Mouse (Mus musculus): Measurements from ENCODE around the gene Baiap2. TPM values are rescaled to one million over a fixed set of nuclear protein-coding genes. Genes with fewer than 3 reads are reported as not detected.

The Baiap2 gene
- polyA plus RNA-seq, 1 experiment from 2014 or later, result 21.4 TPM

DNA sequence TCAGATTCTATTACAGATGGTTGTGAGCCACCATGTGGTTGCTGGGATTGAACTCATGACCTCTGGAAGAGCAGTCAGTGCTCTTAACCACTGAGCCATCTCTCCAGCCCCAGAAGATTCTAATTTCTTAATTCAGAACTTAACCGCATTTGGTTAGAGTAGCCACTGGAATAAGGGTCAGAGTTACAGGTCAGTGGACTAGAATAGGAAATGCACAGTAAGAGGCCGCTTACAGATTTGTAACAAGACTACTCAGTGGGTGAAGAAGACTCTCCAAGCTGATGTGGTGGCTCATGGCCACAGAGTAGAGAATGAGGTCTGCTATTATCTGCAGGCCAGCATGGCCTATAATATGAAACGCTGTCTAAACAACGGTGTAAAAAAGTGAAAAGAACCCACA, 39.7 kb upstream of the Baiap2 start:
- no peak for TF ChIP-seq CTCF (IDR thresholded peaks at IDR 0.05; ENCODE audit: low read depth)
- H3K9me3 ChIP-seq (replicated peaks; ENCODE audit: low read length), result no peaks in the 10 kb centered on the region
- ATAC-seq (replicated peaks; ENCODE audit: low FRiP score, low read depth) (no peak), DNase-seq (ENCODE audit: low spot score) (no peak)
- no peak overlapping the region for H3K4me2 ChIP-seq (ENCODE audit: low read length)
- no peaks in the 10 kb centered on the region for H3K27me3 ChIP-seq (ENCODE audit: insufficient read depth, low read length)
- H3K4me3 ChIP-seq (replicated peaks; ENCODE audit: low read depth, low read length), result no peak overlapping the region
- 74% methylated on average over 4 of the region's 4 CpGs for WGBS
- H3K27ac ChIP-seq, result no peak overlapping the region
- peaks cover 9% of the 10 kb centered on the region for H3K36me3 ChIP-seq (ENCODE audit: insufficient read depth, low read length)
- H3K4me1 ChIP-seq (replicated peaks; ENCODE audit: insufficient read depth, low read length), result no peaks in the 10 kb centered on the region
- H3K9ac ChIP-seq (ENCODE audit: low read depth, low read length), result no peak overlapping the region

DNA sequence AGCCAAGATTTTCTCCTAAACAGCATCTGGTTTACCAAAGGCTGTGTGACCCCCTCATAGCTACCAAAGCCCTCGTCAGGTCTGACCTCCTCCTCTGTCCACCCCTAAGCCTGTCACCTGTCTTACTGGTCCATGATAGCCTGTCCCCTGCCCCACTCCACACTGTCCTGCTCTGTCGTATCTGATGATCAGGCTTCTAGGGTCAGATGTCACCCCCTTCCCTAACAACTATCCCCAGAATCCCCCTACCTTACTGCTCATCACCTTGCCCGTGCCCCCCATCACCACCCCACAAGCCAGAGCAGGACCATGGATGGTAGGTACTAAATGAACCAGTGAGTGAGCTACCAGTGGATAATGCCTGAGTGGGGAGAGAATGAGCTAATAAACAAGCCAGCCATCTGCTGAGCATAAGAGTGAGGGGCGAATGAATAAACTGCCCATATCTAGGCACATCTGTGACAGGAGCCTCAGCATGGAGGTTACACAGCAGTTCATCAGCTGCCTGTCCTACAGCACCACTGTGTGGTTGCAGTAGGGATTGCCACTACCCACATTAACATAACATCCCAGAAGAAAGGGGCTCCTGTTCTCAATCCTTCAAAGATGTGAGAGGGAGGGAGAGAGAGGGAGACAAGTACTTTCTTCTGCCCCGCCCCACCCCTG, 37.8 kb upstream of the Baiap2 start:
- no peaks in the 10 kb centered on the region for H3K4me1 ChIP-seq (replicated peaks; ENCODE audit: insufficient read depth, low read length)
- no peak overlapping the region for H3K4me2 ChIP-seq (ENCODE audit: low read length)
- WGBS, result 35% methylated on average over 5 of the region's 5 CpGs
- DNase-seq (ENCODE audit: low spot score) (peak; percentile 72), ATAC-seq (replicated peaks; ENCODE audit: low FRiP score, low read depth) (0 out of 2 replicates have a peak, but pooled peaks have one; percentile 26)
- H3K27me3 ChIP-seq (ENCODE audit: insufficient read depth, low read length), result no peaks in the 10 kb centered on the region
- H3K9ac ChIP-seq (ENCODE audit: low read depth, low read length), result no peak overlapping the region
- no peaks in the 10 kb centered on the region for H3K9me3 ChIP-seq (replicated peaks; ENCODE audit: low read length)
- H3K27ac ChIP-seq, result no peak overlapping the region
- H3K36me3 ChIP-seq (ENCODE audit: insufficient read depth, low read length), result no peaks in the 10 kb centered on the region
- TF ChIP-seq CTCF (IDR thresholded peaks at IDR 0.05; ENCODE audit: low read depth), result peak; percentile 94
- no peak overlapping the region for H3K4me3 ChIP-seq (replicated peaks; ENCODE audit: low read depth, low read length)

GRCm38 (mm10) chr11:119905794-119906193, 36.8 kb upstream of the Baiap2 start:
- Histone ChIP-seq H3K9me3 (replicated peaks; ENCODE audit: low read length) (no peaks in the 10 kb centered on the region), H3K4me3 (replicated peaks; ENCODE audit: low read depth, low read length) (no peak overlapping the region), H3K4me1 (replicated peaks; ENCODE audit: insufficient read depth, low read length) (no peaks in the 10 kb centered on the region), H3K9ac (ENCODE audit: low read depth, low read length) (no peak overlapping the region), H3K4me2 (ENCODE audit: low read length) (no peak overlapping the region), H3K27me3 (ENCODE audit: insufficient read depth, low read length) (no peaks in the 10 kb centered on the region), H3K36me3 (ENCODE audit: insufficient read depth, low read length) (no peaks in the 10 kb centered on the region), H3K27ac (no peak overlapping the region)
- ATAC-seq (replicated peaks; ENCODE audit: low FRiP score, low read depth), result no peak
- TF ChIP-seq CTCF (IDR thresholded peaks at IDR 0.05; ENCODE audit: low read depth), result no peak
- WGBS, result 81% methylated on average over 5 of the region's 5 CpGs
- DNase-seq (ENCODE audit: low spot score), result no peak

GRCm38 (mm10) chr11:119907006-119907650, 35.4 kb upstream of the Baiap2 start:
- H3K4me1 ChIP-seq (replicated peaks; ENCODE audit: insufficient read depth, low read length), result no peaks in the 10 kb centered on the region
- DNase-seq (ENCODE audit: low spot score) (no peak), ATAC-seq (replicated peaks; ENCODE audit: low FRiP score, low read depth) (no peak)
- H3K9me3 ChIP-seq (replicated peaks; ENCODE audit: low read length), result no peaks in the 10 kb centered on the region
- no peak overlapping the region for H3K4me3 ChIP-seq (replicated peaks; ENCODE audit: low read depth, low read length)
- H3K27ac ChIP-seq, result no peak overlapping the region
- no peak overlapping the region for H3K4me2 ChIP-seq (ENCODE audit: low read length)
- no peak overlapping the region for H3K9ac ChIP-seq (ENCODE audit: low read depth, low read length)
- 38% methylated on average over 7 of the region's 7 CpGs for WGBS
- no peak for TF ChIP-seq CTCF (IDR thresholded peaks at IDR 0.05; ENCODE audit: low read depth)
- no peaks in the 10 kb centered on the region for H3K27me3 ChIP-seq (ENCODE audit: insufficient read depth, low read length)
- no peaks in the 10 kb centered on the region for H3K36me3 ChIP-seq (ENCODE audit: insufficient read depth, low read length)

DNA sequence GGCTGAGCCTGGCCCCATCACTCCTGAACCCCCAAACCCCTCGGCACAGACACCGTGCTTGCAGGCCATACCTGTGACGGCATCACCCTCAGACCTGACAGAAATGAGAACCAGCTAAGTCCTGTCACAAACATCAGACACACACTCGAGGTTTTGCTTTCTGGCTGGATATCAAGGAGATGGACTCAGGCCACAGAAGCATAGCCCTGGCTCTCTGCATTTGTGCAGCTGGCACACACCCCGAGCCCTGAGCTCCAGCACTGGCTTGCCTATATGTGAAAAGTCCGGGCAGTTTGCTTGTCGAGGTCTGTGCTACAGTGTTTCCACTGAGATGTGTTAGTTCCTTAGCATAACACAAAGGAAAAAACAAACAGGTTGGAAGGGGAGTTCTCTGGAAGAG, 34.9 kb upstream of the Baiap2 start:
- H3K4me3 ChIP-seq (replicated peaks; ENCODE audit: low read depth, low read length), result no peak overlapping the region
- no peak for DNase-seq (ENCODE audit: low spot score)
- no peak overlapping the region for H3K27ac ChIP-seq
- no peaks in the 10 kb centered on the region for H3K9me3 ChIP-seq (replicated peaks; ENCODE audit: low read length)
- H3K27me3 ChIP-seq (ENCODE audit: insufficient read depth, low read length), result no peaks in the 10 kb centered on the region
- WGBS, result 57% methylated on average over 7 of the region's 7 CpGs
- no peak overlapping the region for H3K4me2 ChIP-seq (ENCODE audit: low read length)
- peaks cover 1% of the 10 kb centered on the region; the same call in 1 of the 2 replicates for H3K4me1 ChIP-seq (replicated peaks; ENCODE audit: insufficient read depth, low read length)
- no peaks in the 10 kb centered on the region for H3K36me3 ChIP-seq (ENCODE audit: insufficient read depth, low read length)
- no peak overlapping the region for H3K9ac ChIP-seq (ENCODE audit: low read depth, low read length)
- no peak for ATAC-seq (replicated peaks; ENCODE audit: low FRiP score, low read depth)
- no peak for TF ChIP-seq CTCF (IDR thresholded peaks at IDR 0.05; ENCODE audit: low read depth)

DNA sequence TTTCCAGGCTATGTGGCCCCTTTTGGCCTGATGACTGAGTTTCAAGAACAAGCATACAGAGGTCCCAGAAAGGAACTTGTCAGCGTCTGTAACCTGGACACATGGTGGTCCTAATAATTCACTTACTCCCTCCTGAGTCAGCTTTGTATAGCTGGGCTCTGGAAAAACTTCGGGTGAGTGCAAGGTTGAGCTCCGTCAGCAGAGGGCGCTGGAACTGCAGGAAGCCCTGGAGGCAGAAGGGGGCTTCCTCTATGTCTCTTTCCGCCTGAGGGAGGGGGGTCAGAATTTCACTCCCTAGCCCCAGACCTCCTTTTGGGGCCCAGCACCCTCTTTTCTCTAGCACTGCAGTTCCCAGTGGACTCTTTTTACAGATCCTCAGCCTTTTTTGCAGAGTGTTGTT, 33.1 kb upstream of the Baiap2 start:
- no peaks in the 10 kb centered on the region for H3K36me3 ChIP-seq (ENCODE audit: insufficient read depth, low read length)
- no peaks in the 10 kb centered on the region for H3K9me3 ChIP-seq (replicated peaks; ENCODE audit: low read length)
- no peak overlapping the region for H3K4me3 ChIP-seq (replicated peaks; ENCODE audit: low read depth, low read length)
- peak; percentile 94 for TF ChIP-seq CTCF (IDR thresholded peaks at IDR 0.05; ENCODE audit: low read depth)
- no peak overlapping the region for H3K27ac ChIP-seq
- H3K9ac ChIP-seq (ENCODE audit: low read depth, low read length), result no peak overlapping the region
- 0% methylated on average over 5 of the region's 5 CpGs for WGBS
- peak; percentile 82 for DNase-seq (ENCODE audit: low spot score)
- no peaks in the 10 kb centered on the region for H3K27me3 ChIP-seq (ENCODE audit: insufficient read depth, low read length)
- peaks cover 10% of the 10 kb centered on the region; the same call in 1 of the 2 replicates for H3K4me1 ChIP-seq (replicated peaks; ENCODE audit: insufficient read depth, low read length)
- peak overlapping the region; percentile 17; the same call in 1 of the 2 replicates for H3K4me2 ChIP-seq (ENCODE audit: low read length)
- no peak for ATAC-seq (replicated peaks; ENCODE audit: low FRiP score, low read depth)

Data from kidney, postnatal 0 days (tissue).